Mouse (Mus musculus) G1E-ER4 (cell line): ENCODE results near the gene Cry2. TPM values are rescaled to one million over a fixed set of nuclear protein-coding genes. Genes with fewer than 3 reads are reported as not detected.

Experiments
- GATA1 ChIP-seq: IDR thresholded peaks from one replicate; pipeline ENCODE4 v1.8.0; 2012; ENCODE audit warnings: low read length, inconsistent platforms
- polyA plus RNA-seq: library from polyadenylated mRNA; stranded (reverse); fragments of >175 nt; gene quantifications from 2 replicates; pipeline ENCODE4 v1.2.3, GENCODE M21; 2012

Gene Cry2
- polyA plus RNA-seq, 1 experiment: 17.5 TPM

GRCm38 (mm10) chr2:92404737-92405136 lies 29.1 kb downstream of the Cry2 start:
- no peak for TF ChIP-seq GATA1

- no peak for TF ChIP-seq GATA1
Measured at GRCm38 (mm10) chr2:92403776-92404319, 30.0 kb downstream of the Cry2 start.

- TF ChIP-seq GATA1: no peak
Measured at GRCm38 (mm10) chr2:92402591-92403326, 31.1 kb downstream of the Cry2 start.

- no peak for TF ChIP-seq GATA1
Measured at GRCm38 (mm10) chr2:92401091-92401561, 32.7 kb downstream of the Cry2 start, which contains the start of gene Mapk8ip1. Gene Mapk8ip1, minus strand, starts transcription at chr2:92401263.

GRCm38 (mm10) chr2:92400682-92401081 lies 33.2 kb downstream of the Cry2 start:
- no peak for TF ChIP-seq GATA1

DNA sequence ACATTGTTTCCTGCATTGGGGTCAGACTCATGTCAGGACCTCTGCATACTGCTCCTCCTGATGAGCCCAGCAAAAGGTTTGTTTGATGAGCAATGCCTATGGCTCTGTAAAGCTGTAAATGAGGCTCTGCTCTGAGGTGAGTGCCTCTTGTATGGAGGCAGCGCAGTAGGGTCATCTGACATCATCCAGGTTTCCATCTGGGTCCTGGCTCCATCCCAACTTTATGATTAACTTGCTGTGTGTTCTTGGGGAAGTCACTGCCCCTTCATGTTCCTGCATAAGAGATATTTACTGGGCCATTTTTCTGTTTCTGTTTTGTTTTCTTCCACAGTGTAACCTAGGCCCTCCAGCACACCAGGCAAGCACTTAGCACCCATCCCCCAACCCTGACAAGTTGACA lies 36.4 kb downstream of the Cry2 start:
- no peak for TF ChIP-seq GATA1

- TF ChIP-seq GATA1: no peak
Measured at GRCm38 (mm10) chr2:92395535-92395934, 38.3 kb downstream of the Cry2 start.

DNA sequence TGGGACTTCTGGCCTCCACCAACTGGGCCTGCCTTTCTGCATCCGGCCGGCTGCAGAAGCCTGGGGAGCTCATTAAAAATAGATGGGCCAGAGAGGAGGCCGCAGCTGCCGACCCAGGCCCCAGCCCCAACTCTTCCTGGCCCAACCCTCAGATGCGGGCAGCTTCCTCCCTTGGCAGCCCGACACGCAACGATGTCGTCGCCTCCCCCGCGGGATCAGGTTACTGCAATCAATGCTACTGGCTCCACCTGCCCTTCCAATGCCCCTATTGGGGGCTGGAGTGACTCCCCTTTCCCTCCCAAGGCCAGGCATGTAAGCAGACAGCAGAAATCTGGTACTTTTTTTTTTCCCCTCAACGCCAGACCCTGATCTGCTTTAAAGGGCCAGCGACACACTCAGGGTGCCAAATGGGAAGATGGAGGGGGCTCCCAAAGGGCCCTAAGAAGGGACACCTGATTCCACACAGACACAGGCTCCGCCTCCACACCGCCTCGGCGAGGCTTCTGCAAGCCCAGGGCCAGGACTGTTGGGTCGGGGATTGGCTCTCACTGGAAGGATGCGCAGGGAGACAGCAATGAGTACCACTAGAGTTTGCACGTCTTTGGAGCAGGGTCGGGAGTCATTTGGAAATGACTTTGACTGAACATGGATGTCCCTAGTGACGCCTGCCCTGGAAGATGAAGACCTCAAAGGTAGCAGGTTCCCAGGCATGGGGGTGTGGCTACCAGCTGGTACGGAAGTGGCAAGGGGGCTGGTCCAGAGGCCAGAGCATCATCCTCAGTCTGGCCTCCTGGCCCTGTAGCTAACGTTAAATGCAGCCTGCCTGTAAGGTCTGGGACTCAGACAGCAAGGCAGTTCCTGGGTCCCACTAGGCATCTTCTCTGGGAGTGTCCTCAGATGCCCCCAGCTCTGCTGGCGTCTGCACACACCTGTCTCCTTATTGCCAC lies 41.3 kb downstream of the Cry2 start:
- no peak for TF ChIP-seq GATA1

- TF ChIP-seq GATA1: no peak
Measured at GRCm38 (mm10) chr2:92391703-92392317, 42.0 kb downstream of the Cry2 start.

DNA sequence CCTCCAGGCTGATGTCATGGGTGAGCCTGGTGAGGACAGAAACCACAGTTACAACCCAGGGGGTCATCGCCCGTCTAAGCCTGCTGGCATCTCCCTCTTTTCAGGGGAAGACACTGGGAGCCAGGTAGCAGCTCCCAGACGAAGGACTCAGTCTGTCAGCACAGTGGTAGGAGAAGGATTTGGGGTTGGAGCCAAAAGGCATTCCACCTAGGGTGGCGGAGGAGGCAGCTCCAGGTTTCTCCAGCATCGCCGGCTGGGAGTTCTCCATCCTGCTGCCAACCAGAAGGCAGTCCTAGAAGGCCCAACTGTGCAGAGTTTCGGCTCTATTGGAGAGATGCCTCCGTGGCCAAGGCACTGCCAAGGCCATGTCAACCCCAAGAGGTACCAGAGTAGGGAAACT lies 42.7 kb downstream of the Cry2 start:
- no peak for TF ChIP-seq GATA1

- no peak for TF ChIP-seq GATA1
Measured at GRCm38 (mm10) chr2:92390206-92390930, 43.5 kb downstream of the Cry2 start.

- TF ChIP-seq GATA1: no peak
Measured at GRCm38 (mm10) chr2:92389645-92390044, 44.2 kb downstream of the Cry2 start.

DNA sequence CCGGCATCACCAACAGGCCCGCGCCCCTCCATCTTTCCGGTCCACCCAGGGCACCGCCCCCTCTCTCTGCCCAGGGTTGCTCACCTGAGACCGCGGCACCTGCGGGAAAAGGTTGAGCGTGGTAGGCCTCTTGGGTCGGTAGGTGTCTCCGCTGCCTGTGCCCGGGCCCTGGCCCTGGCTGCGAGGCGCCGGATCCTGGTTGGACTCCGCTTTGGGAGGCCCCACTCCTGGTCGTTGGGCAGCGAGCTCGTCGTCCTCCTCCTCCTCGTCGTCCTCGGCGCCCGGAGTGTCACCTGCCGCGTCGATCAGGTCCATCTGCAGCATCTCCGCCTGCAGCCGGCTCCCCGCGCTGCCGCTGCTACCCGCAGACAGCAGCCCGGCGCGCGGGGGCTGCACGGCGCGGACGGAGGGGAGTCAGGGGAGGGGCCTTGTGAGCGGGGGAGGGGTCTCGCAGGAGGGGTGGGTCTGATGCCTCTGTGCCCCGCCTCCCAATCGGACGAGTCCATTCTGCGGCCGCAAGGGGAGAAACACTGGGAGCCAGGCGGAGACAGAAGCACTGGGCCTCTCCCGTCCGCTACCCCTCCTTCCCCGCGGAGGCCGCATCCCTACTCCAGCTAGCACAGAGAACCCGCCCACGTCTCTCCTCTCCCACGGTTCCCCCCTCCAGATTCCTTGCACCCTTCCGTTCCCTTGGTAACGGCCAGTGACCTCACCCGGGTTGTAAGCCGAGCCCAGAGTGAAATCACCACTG lies 44.8 kb downstream of the Cry2 start:
- TF ChIP-seq GATA1: no peak

DNA sequence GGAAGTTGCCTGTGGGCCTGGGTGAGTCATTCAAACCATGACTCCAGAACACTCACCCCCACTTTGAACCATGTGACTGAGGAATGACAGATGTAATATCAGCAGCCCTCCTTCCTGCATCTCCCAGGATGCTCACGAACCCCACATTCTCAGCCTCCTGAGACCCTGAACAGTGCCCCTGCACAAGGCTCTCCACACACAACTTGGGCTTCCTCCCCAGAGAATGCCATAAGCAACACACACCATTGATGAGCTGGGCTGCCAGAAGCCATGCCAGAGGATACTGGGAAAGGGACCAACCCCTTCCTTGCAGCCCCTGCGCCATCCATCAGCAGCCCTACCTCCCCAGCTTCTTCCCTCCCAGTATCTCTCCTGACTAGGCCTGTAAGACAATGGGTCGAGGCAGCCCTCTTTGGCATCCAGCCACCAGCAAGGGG lies 45.7 kb downstream of the Cry2 start:
- TF ChIP-seq GATA1: no peak
